Comparison of ENCODE assay signal across 11 mouse cellular contexts in genomic region chr13:95535026-95535425, GRCm38 (mm10). TPM values are rescaled to one million over a fixed set of nuclear protein-coding genes. Genes with fewer than 3 reads are reported as not detected.
DNase-seq lines count a peak whose midpoint lies in the region; ATAC-seq and TF ChIP-seq lines count a peak whose summit lies in the region.
"Had no signal": no experiment of that assay in that cellular context is flagged by ENCODE, and none has a peak within 500 bp of the region (broad histone marks: within the 10 kb centered on the region; RNA-seq: fewer than 3 reads in every experiment).

No protein-coding gene starts in this region.

- H3K4me3 ChIP-seq in hindbrain, embryonic 10.5 days, result peak overlapping the region; percentile 26
- H3K4me3 ChIP-seq in hindbrain, embryonic 16.5 days (ENCODE audit: low read length), result no peak overlapping the region
- no peak overlapping the region for H3K4me3 ChIP-seq in embryonic facial prominence, embryonic 13.5 days
- H3K4me3 ChIP-seq in liver, embryonic 14.5 days (ENCODE audit: insufficient read depth in 1 of 2, low read depth in 2 of 2, low read length in 2 of 2), result peak overlapping the region; percentile 12 to 25; a peak in 3 of 4 replicates

- TF ChIP-seq CTCF in liver, embryonic 14.5 days (IDR thresholded peaks at IDR 0.05; ENCODE audit: low read depth), result no peak

- ATAC-seq in hindbrain, embryonic 16.5 days, result no peak
- ATAC-seq in embryonic facial prominence, embryonic 13.5 days (ENCODE audit: insufficient number of reproducible peaks, insufficient read depth, low FRiP score, low TSS enrichment, low read depth), result no peak
- ATAC-seq in liver, embryonic 14.5 days (ENCODE audit: insufficient read depth), result no peak
- ATAC-seq in CD4-positive, CD25-positive, alpha-beta regulatory T cell, adult 4 months, result no peak

- H3K4me2 ChIP-seq in hindbrain, embryonic 16.5 days (ENCODE audit: low read length), result no peak overlapping the region
- 0 out of 2 replicates have a peak overlapping the region, but pooled peaks have one; percentile 31 for H3K4me2 ChIP-seq in embryonic facial prominence, embryonic 13.5 days
- peak overlapping the region; percentile 58 for H3K4me2 ChIP-seq in liver, embryonic 14.5 days (ENCODE audit: low read depth)

- 5% methylated on average over 6 of the region's 6 CpGs for WGBS in hindbrain, embryonic 10.5 days
- WGBS in hindbrain, embryonic 16.5 days, result 8% methylated on average over 6 of the region's 6 CpGs
- WGBS in embryonic facial prominence, embryonic 13.5 days, result 9% methylated on average over 6 of the region's 6 CpGs
- 13% methylated on average over 6 of the region's 6 CpGs for WGBS in liver, embryonic 14.5 days (ENCODE audit: insufficient replicate concordance)

- TF ChIP-seq EP300 in liver, embryonic 14.5 days (IDR thresholded peaks at IDR 0.05; ENCODE audit: low read depth), result no peak

- peaks cover 58% of the 10 kb centered on the region for H3K4me1 ChIP-seq in hindbrain, embryonic 10.5 days (replicated peaks)
- peaks cover 11% of the 10 kb centered on the region for H3K4me1 ChIP-seq in hindbrain, embryonic 16.5 days (ENCODE audit: control insufficient read depth, insufficient read depth, low read depth, low read length)
- peaks cover 23% of the 10 kb centered on the region for H3K4me1 ChIP-seq in embryonic facial prominence, embryonic 13.5 days
- peaks cover 24 to 32% of the 10 kb centered on the region in 2 experiments for H3K4me1 ChIP-seq in liver, embryonic 14.5 days (replicated peaks; ENCODE audit: control insufficient read depth in 2 of 2, insufficient read depth in 2 of 2, low read length in 1 of 2)

- H3K9me3 ChIP-seq in hindbrain, embryonic 10.5 days, result no peaks in the 10 kb centered on the region
- no peaks in the 10 kb centered on the region for H3K9me3 ChIP-seq in hindbrain, embryonic 16.5 days (ENCODE audit: control insufficient read depth, low read length)
- H3K9me3 ChIP-seq in embryonic facial prominence, embryonic 13.5 days, result no peaks in the 10 kb centered on the region
- no peaks in the 10 kb centered on the region for H3K9me3 ChIP-seq in liver, embryonic 14.5 days (ENCODE audit: control insufficient read depth, low read length)

- H3K27me3 ChIP-seq in hindbrain, embryonic 10.5 days (ENCODE audit: insufficient read depth, poor library complexity, severe bottlenecking), result 0 out of 2 replicates have a peak, but pooled peaks cover 7% of the 10 kb centered on the region
- peaks cover 3% of the 10 kb centered on the region; the same call in 1 of the 2 replicates for H3K27me3 ChIP-seq in hindbrain, embryonic 16.5 days (replicated peaks; ENCODE audit: control insufficient read depth, insufficient read depth, low read length)
- H3K27me3 ChIP-seq in embryonic facial prominence, embryonic 13.5 days, result no peaks in the 10 kb centered on the region; the same call in 1 of the 2 replicates
- H3K27me3 ChIP-seq in liver, embryonic 14.5 days (ENCODE audit: control insufficient read depth, insufficient read depth, low read length), result peaks cover 3% of the 10 kb centered on the region

- H3K27ac ChIP-seq in hindbrain, embryonic 10.5 days, result peak overlapping the region; percentile 85
- no peak overlapping the region for H3K27ac ChIP-seq in hindbrain, embryonic 16.5 days (ENCODE audit: low read depth, low read length)
- no peak overlapping the region for H3K27ac ChIP-seq in embryonic facial prominence, embryonic 13.5 days
- H3K27ac ChIP-seq in liver, embryonic 14.5 days, result no peak overlapping the region

- H3K9ac ChIP-seq in hindbrain, embryonic 16.5 days (ENCODE audit: low read depth, low read length), result no peak overlapping the region
- no peak overlapping the region for H3K9ac ChIP-seq in embryonic facial prominence, embryonic 13.5 days
- no peak overlapping the region; the same call in 1 of the 2 replicates for H3K9ac ChIP-seq in liver, embryonic 14.5 days (replicated peaks)

- no peak for DNase-seq in hindbrain, embryonic 10.5 days (ENCODE audit: low spot score)
- DNase-seq in ES-CJ7 (ENCODE audit: low read depth, low spot score), result peak; percentile 87
- no peak for DNase-seq in liver, embryonic 14.5 days (ENCODE audit: low read depth in 3 of 3, low spot score in 3 of 3)
- no peak for DNase-seq in retina, postnatal 1 day
- no peak for DNase-seq in left cerebral cortex, adult 8-10 months (ENCODE audit: low spot score in 2 of 2)
- DNase-seq: layer of hippocampus, adult 9-11 months had no signal

- H3K36me3 ChIP-seq in hindbrain, embryonic 10.5 days, result no peaks in the 10 kb centered on the region
- no peaks in the 10 kb centered on the region for H3K36me3 ChIP-seq in hindbrain, embryonic 16.5 days (ENCODE audit: control insufficient read depth, insufficient read depth, low read length)
- no peaks in the 10 kb centered on the region for H3K36me3 ChIP-seq in embryonic facial prominence, embryonic 13.5 days
- no peaks in the 10 kb centered on the region for H3K36me3 ChIP-seq in liver, embryonic 14.5 days (replicated peaks; ENCODE audit: control insufficient read depth, insufficient read depth, low read depth)

RNA-seq across cellular contexts. Expression of gene F2rl1, which starts 10.0 kb away (rescaled TPM):
- polyA plus RNA-seq in hindbrain, embryonic 10.5 days (2016; fragmentation: Nextera tagmentation; extraction: Ambion mirVana), result 0.05 and 0.07 TPM in 2 replicates
- 0.08 and 0.09 TPM in 2 replicates for polyA plus RNA-seq in hindbrain, embryonic 16.5 days (2015; fragmentation: Nextera tagmentation; extraction: Ambion mirVana)
- 1.0 and 1.8 TPM in 2 replicates for polyA plus RNA-seq in embryonic facial prominence, embryonic 13.5 days (2015; fragmentation: Nextera tagmentation; extraction: Ambion mirVana)
- polyA plus RNA-seq in liver, embryonic 14.5 days (2012; rRNA removed), result 0.71 and 0.84 TPM in 2 replicates
- 0.30 and 0.67 TPM in 2 replicates for polyA plus RNA-seq in liver, embryonic 14.5 days (2014; fragmentation: Nextera tagmentation; extraction: Ambion mirVana)
- polyA plus RNA-seq in CD4-positive, CD25-positive, alpha-beta regulatory T cell, adult 4 months (2017; shearing (Covaris generic)), result 10 to 100 TPM; 11.2 to 25.9 TPM
- total RNA-seq in left cerebral cortex, adult 8-10 months (2022), result under 1 TPM; 0.13 to 0.44 (median 0.26) TPM
- total RNA-seq: MEL had no signal

RNA-seq across cellular contexts. Expression of gene S100z, which starts 56.5 kb away (rescaled TPM):
- not detected in 2 replicates for polyA plus RNA-seq in hindbrain, embryonic 10.5 days (2016; fragmentation: Nextera tagmentation; extraction: Ambion mirVana)
- polyA plus RNA-seq in hindbrain, embryonic 16.5 days (2015; fragmentation: Nextera tagmentation; extraction: Ambion mirVana), result not detected in 2 replicates
- 3.6 and 4.0 TPM in 2 replicates for polyA plus RNA-seq in embryonic facial prominence, embryonic 13.5 days (2015; fragmentation: Nextera tagmentation; extraction: Ambion mirVana)
- polyA plus RNA-seq in liver, embryonic 14.5 days (2012; rRNA removed), result not detected in 2 replicates
- not detected in 2 replicates for polyA plus RNA-seq in liver, embryonic 14.5 days (2014; fragmentation: Nextera tagmentation; extraction: Ambion mirVana)
- polyA plus RNA-seq in CD4-positive, CD25-positive, alpha-beta regulatory T cell, adult 4 months (2017; shearing (Covaris generic)), result not detected
- not detected for total RNA-seq in left cerebral cortex, adult 8-10 months (2022)
- total RNA-seq: MEL had no signal
- polyA plus RNA-seq: spleen, adult 2 months had no signal

Comparison
In these comparisons a context has a peak if more than half of its experiments do, and no peak if none do; other contexts are left out.
1. H3K4me3 ChIP-seq: peak in hindbrain, embryonic 10.5 days (single experiment) and liver, embryonic 14.5 days (2 of 2); none in hindbrain, embryonic 16.5 days (single experiment) and embryonic facial prominence, embryonic 13.5 days (single experiment).